Mouse (Mus musculus) bone marrow, adult 2 months (tissue): ENCODE results near the gene Gm14214. TPM values are rescaled to one million over a fixed set of nuclear protein-coding genes. Genes with fewer than 3 reads are reported as not detected.

Source experiments
- H3K27ac ChIP-seq: fragments of 200-500 bp; 2 replicates; pipeline ENCODE4 v1.5.1; 2012; ENCODE audit warnings: low read depth, mild to moderate bottlenecking, control low read depth, inconsistent platforms, low read length; ENCODE audit not compliant: control insufficient read depth, poor library complexity, insufficient read depth
- H3K4me1 ChIP-seq: fragments of 200-500 bp; 2 replicates; pipeline ENCODE4 v1.6.1; 2011; ENCODE audit warnings: low read length; ENCODE audit not compliant: control insufficient read depth, insufficient read depth
- H3K4me3 ChIP-seq: fragments of 200-500 bp; replicated peaks from 2 replicates; pipeline ENCODE3; 2011; ENCODE audit warnings: mild to moderate bottlenecking, low read depth, low read length, control low read depth; ENCODE audit not compliant: control insufficient read depth
- CTCF ChIP-seq: fragments of 200-500 bp; IDR thresholded peaks from 2 replicates; pipeline ENCODE4 v1.5.1; 2011; ENCODE audit warnings: low read length, control low read depth; ENCODE audit not compliant: control insufficient read depth, insufficient read depth
- POLR2A ChIP-seq: fragments of 200-500 bp; IDR thresholded peaks from 2 replicates; pipeline ENCODE4 v1.6.1; 2011; ENCODE audit warnings: low read depth, mild to moderate bottlenecking, control low read depth, low read length, borderline replicate concordance; ENCODE audit not compliant: control insufficient read depth
- WGBS: fragments of 180-500 bp; shearing (Covaris S2); methylation state at CpG from one replicate; pipeline ENCODE4 v1.1.7; 2018; 5-methylcytosine and 5-hydroxymethylcytosine counted together
- polyA plus RNA-seq: library from polyadenylated mRNA; stranded (reverse); fragments of >200 nt; gene quantifications from 2 replicates; pipeline ENCODE4 v1.2.4, GENCODE M21; 2011; ENCODE audit warnings: low replicate concordance; ENCODE audit not compliant: missing spikeins, insufficient read depth, insufficient read length

Gene Gm14214
- polyA plus RNA-seq, 1 experiment, result not detected

DNA sequence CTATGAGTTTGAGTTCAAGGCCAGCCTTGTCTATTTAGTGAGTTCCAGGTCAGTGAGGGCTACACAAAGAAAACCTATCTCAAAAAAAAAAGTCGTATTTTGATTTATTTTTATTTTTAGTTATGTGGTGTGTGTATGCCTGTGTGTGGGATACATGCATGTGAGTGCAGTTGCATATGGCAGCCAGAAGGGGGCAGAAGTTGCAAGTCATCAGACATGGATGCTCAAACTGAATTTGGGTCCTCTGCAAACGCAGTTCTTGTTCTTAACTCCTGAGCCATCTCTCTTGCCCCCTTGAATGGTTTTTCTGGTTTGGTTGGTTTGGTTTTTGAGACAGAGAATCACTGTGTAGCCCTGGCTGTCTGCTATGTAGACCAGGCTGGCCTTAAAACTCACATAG lies 21.4 kb downstream of the Gm14214 start:
- no peak overlapping the region for H3K4me3 ChIP-seq
- TF ChIP-seq POLR2A, result no peak
- TF ChIP-seq CTCF, result peak; percentile 42; the same call in 1 of the 2 replicates
- H3K27ac ChIP-seq, result no peak overlapping the region
- H3K4me1 ChIP-seq, result no peaks in the 10 kb centered on the region
- 73% methylated on average over 2 of the region's 2 CpGs for WGBS

DNA sequence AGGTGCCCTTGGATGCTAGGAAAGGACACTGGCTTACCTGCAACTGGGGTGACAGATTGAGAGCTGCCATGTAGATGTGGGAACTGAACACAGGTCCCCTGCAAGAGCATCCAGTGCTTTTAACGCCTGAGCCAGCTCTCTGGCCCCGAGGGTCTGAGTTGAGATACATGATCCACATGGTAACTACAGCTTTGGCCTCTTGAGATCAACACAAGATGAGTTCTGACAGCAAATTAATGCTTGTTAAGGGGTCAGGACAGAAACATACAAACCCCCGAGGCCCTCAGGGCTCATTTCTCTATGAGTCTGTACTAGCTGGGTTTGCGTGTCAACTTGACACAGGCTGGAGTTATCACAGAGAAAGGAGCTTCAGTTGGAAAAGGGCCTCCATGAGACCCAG lies 25.9 kb downstream of the Gm14214 start:
- 81% methylated on average over 4 of the region's 4 CpGs for WGBS
- H3K27ac ChIP-seq, result no peak overlapping the region
- no peak overlapping the region for H3K4me3 ChIP-seq
- H3K4me1 ChIP-seq, result no peaks in the 10 kb centered on the region
- no peak for TF ChIP-seq POLR2A
- no peak for TF ChIP-seq CTCF

DNA sequence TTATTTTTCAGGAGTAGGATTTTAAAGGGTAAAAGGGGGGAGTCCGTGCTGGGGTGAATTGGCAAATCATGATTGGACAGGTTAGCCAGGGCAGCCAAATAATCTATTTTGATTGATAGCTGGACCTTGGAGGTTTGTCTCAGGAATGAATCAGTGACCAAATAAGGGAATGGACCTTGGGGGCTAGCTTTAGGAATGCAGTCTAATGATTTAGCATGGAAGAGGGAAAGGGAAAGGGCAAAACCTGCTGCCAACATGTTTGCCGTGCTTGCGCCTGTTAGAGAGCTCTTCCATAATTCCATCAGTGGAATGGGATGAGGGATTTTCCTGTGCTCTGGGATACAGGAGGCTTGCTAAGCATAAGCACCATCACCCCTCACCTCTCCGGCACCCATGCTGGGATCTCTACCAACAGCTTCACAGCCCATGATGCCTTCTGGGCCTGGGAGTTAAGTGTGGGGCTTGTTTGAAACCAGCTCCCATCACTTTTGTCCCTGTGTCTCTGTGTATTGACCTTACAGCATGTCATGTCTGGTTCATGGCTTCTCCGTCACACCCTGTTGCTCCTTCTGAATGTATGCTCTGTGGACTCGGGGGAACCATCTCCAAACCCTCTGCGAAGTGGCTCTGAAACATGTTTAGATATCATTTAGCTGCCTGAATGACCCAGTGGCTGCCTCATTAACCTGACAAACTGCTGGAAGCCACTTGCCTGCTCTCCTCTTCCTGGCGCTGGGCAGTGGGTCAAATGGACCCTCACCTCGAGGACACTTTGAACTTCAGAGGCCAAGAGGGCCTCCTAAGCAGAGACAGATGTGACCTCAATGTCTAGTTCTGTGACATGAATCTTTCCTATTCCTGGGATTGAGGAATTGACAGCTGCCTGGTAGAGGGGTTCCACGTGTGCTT lies 26.7 kb downstream of the Gm14214 start:
- 80% methylated on average over 10 of the region's 10 CpGs for WGBS
- TF ChIP-seq CTCF (no peak), POLR2A (no peak)
- Histone ChIP-seq H3K4me1 (no peaks in the 10 kb centered on the region), H3K27ac (no peak overlapping the region; the same call in 1 of the 2 replicates), H3K4me3 (no peak overlapping the region)

DNA sequence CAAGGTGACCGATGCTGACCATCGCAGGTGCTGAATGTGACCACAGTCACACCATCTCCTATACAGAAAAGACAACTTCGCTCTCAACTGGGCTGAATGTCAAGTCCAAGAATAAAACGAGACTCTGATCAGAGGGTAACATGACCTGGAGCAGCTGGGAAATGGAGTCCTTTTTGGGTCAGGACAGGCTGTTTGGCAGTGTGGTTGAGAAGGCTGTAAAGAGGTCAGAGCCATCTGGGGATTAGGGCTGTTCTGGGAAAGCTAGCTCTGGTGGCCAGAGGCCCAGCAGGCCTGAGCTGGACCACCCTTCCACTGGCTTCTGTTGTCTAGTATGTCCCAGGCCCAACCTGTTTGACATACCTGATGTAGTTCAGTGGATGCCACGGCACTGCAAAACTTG lies 31.2 kb downstream of the Gm14214 start:
- 90% methylated on average over 5 of the region's 5 CpGs for WGBS
- TF ChIP-seq CTCF (no peak), POLR2A (no peak)
- Histone ChIP-seq H3K27ac (no peak overlapping the region), H3K4me1 (no peaks in the 10 kb centered on the region), H3K4me3 (no peak overlapping the region)

GRCm38 (mm10) chr2:154735986-154736385 lies 33.8 kb downstream of the Gm14214 start:
- no peak for TF ChIP-seq POLR2A
- TF ChIP-seq CTCF, result no peak
- Histone ChIP-seq H3K4me3 (no peak overlapping the region), H3K27ac (no peak overlapping the region), H3K4me1 (peaks cover 3% of the 10 kb centered on the region; the same call in 1 of the 2 replicates)
- WGBS, result 64% methylated on average over 7 of the region's 7 CpGs

- WGBS, result 72% methylated on average over 7 of the region's 7 CpGs
- H3K4me3 ChIP-seq, result no peak overlapping the region
- H3K4me1 ChIP-seq, result peaks cover 3% of the 10 kb centered on the region; the same call in 1 of the 2 replicates
- H3K27ac ChIP-seq, result no peak overlapping the region
- no peak for TF ChIP-seq CTCF
- no peak for TF ChIP-seq POLR2A
Observed at GRCm38 (mm10) chr2:154735416-154735815, 34.4 kb downstream of the Gm14214 start.

DNA sequence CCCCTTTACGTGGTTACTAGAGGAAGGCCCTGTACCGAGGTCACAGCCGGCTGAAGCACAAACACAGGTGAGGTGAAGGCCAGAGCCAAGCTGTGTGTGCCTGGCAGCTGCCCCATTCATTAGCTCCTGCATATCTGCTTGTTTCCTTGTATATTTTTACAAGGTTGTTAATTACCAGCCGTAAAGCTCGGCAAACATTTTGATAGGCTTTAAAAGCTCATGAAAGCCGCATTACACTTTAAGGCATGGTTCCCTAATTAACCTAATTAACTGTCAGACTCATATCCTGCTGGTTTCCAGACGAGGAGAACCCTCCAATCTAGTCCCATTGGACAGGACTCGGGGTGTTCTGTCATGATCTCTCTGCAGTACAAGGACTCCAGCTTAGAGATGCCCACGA lies 34.9 kb downstream of the Gm14214 start:
- Histone ChIP-seq H3K27ac (no peak overlapping the region), H3K4me3 (no peak overlapping the region), H3K4me1 (peaks cover 3% of the 10 kb centered on the region; the same call in 1 of the 2 replicates)
- no peak for TF ChIP-seq CTCF
- no peak for TF ChIP-seq POLR2A
- whole genome bisulfite sequencing, result 72% methylated on average over 9 of the region's 9 CpGs

DNA sequence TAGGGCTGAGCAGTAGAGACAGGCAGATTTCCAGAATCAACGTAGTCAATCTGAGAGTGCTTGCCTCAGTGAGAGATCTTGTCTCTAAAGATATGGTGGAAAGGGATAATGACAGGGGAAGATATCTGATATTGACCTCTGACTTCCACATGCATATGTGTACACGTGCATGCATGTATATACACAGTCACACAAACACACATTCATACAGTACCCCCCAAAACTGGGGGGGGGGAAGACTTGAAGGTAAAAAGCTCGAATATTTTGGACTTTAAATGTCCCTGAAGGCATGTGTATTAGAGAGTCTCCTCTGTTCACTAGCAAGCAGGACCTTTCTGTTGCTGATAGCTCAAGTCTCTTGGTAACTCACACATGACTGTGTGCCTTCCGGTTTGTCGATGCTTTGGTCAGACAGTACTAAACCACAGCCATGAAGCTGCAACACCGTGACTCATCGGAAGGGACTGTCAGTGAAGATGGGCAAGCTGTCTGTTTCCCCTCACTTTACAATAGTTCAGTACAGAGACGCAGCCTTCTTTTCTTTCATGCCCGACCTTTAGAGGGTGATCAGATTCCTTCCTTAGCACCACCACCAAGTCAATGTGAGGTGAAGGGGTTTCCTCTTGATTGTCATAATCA lies 37.2 kb downstream of the Gm14214 start:
- no peak for TF ChIP-seq POLR2A
- no peak for TF ChIP-seq CTCF
- no peak overlapping the region for H3K4me3 ChIP-seq
- H3K4me1 ChIP-seq, result peaks cover 3% of the 10 kb centered on the region; the same call in 1 of the 2 replicates
- 42% methylated on average over 9 of the region's 9 CpGs for WGBS
- no peak overlapping the region for H3K27ac ChIP-seq
